Mouse (Mus musculus) limb, embryonic 15.5 days (tissue): ENCODE results near the gene Fat3. TPM values are rescaled to one million over a fixed set of nuclear protein-coding genes. Genes with fewer than 3 reads are reported as not detected.

ENCODE experiments used
- ATAC-seq: fragments of 200-750 bp; cut with Nextera tagmentation; 2 replicates; pipeline ENCODE4 v1.8.0; 2017; ENCODE audit warnings: low read depth, moderate TSS enrichment; ENCODE audit not compliant: insufficient number of reproducible peaks, low FRiP score, low TSS enrichment
- H3K27ac ChIP-seq: fragments of 300-500 bp; sonication (generic); 2 replicates; pipeline ENCODE4 v1.5.1; 2015; ENCODE audit warnings: moderate library complexity, mild to moderate bottlenecking, inconsistent platforms
- H3K27me3 ChIP-seq: fragments of 300-500 bp; sonication (generic); 2 replicates; pipeline ENCODE4 v1.6.1; 2015; ENCODE audit warnings: inconsistent platforms
- H3K36me3 ChIP-seq: fragments of 300-500 bp; sonication (generic); 2 replicates; pipeline ENCODE4 v1.6.1; 2015; ENCODE audit warnings: inconsistent platforms
- H3K4me1 ChIP-seq: fragments of 300-500 bp; sonication (generic); 2 replicates; pipeline ENCODE4 v1.6.1; 2015; ENCODE audit warnings: inconsistent platforms
- H3K4me2 ChIP-seq: fragments of 300-500 bp; sonication (generic); 2 replicates; pipeline ENCODE4 v1.6.1; 2015; ENCODE audit warnings: mild to moderate bottlenecking, inconsistent platforms
- H3K4me3 ChIP-seq: fragments of 300-500 bp; sonication (generic); 2 replicates; pipeline ENCODE4 v1.5.1; 2015; ENCODE audit warnings: mild to moderate bottlenecking, inconsistent platforms
- H3K9ac ChIP-seq: fragments of 300-500 bp; sonication (generic); 2 replicates; pipeline ENCODE4 v1.6.1; 2015; ENCODE audit warnings: inconsistent platforms
- H3K9me3 ChIP-seq: fragments of 300-500 bp; sonication (generic); 2 replicates; pipeline ENCODE4 v1.6.1; 2016; ENCODE audit warnings: inconsistent platforms
- WGBS: fragments of 180-500 bp; shearing (Covaris S2); methylation state at CpG from one replicate; pipeline ENCODE4 v1.1.7; 2015; 5-methylcytosine and 5-hydroxymethylcytosine counted together
- polyA plus RNA-seq: library from polyadenylated mRNA; unstranded; fragments of >200 nt; fragmentation: Nextera tagmentation; extraction: Ambion mirVana; gene quantifications from 2 replicates; pipeline ENCODE4 v1.2.1, GENCODE M21; 2015

Fat3 gene
- polyA plus RNA-seq, 1 experiment from 2014 or later = 2.6 TPM

DNA sequence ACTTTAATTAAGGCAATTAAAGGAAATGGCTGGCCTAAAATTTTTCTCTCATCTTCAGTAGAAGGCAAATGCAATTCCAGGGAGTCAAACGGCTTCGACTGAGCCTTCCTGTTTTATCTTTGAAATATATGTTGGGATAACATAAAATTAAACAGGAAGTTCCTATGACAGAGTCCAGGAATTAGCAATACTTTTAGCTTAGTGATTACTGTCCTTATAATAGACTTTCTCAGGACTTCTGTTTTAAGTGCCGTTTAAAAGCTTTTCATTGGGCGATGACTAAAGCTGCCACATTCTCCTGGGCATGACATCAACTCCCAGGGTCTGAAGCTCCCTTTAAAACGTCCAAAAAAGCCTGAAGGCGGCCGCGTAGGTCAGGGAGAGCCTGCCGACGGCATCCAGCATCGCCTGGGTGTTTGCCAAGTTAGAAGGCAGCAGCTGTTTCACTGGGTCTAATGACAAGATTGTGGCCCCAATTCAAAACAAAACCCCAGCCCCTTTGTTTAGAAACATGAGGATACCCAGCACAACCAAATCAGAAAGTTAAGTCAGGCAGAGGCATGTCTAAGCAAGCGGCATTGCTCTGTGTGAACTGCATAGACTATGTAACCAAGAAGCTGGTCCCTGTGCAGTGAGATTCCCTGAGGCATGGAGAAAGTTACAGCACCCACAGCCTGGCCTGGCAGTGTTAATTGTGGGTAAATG, 524.0 kb downstream of the Fat3 start:
- no peak overlapping the region for H3K4me2 ChIP-seq
- no peaks in the 10 kb centered on the region; the same call in 1 of the 2 replicates for H3K4me1 ChIP-seq
- ATAC-seq = no peak
- H3K4me3 ChIP-seq = no peak overlapping the region
- no peak overlapping the region for H3K9ac ChIP-seq
- H3K27ac ChIP-seq = no peak overlapping the region
- no peaks in the 10 kb centered on the region for H3K27me3 ChIP-seq
- H3K36me3 ChIP-seq = no peaks in the 10 kb centered on the region
- WGBS = 28% methylated on average over 12 of the region's 12 CpGs
- H3K9me3 ChIP-seq = no peaks in the 10 kb centered on the region

- 74% methylated on average over 2 of the region's 2 CpGs for WGBS
- no peaks in the 10 kb centered on the region for H3K27me3 ChIP-seq
- no peak overlapping the region for H3K4me2 ChIP-seq
- no peak for ATAC-seq
- H3K36me3 ChIP-seq = no peaks in the 10 kb centered on the region
- no peak overlapping the region for H3K27ac ChIP-seq
- no peak overlapping the region for H3K4me3 ChIP-seq
- no peaks in the 10 kb centered on the region for H3K9me3 ChIP-seq
- H3K4me1 ChIP-seq = no peaks in the 10 kb centered on the region; the same call in 1 of the 2 replicates
- no peak overlapping the region for H3K9ac ChIP-seq
Observed at GRCm38 (mm10) chr9:15975999-15976398, 525.1 kb downstream of the Fat3 start.

DNA sequence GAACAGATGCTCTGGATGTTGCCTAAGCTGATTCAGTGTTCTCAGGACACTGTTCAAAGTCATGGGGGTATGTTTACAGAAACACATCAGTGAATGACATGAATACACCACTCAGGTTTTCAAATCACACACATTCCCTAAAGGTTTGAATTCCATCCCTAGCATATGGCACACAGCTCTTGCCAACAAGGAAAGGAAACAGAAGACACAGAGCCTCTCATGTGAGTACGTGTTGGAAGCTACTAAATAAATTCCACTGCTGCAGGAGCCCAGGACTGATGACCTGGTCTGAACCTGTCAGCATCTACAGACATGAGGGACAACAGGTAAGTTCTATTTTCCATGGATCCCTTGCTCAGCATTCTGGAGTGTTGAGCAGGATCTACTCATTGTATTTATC, 528.9 kb downstream of the Fat3 start:
- Histone ChIP-seq H3K27me3 (no peaks in the 10 kb centered on the region), H3K9ac (no peak overlapping the region), H3K36me3 (no peaks in the 10 kb centered on the region), H3K27ac (no peak overlapping the region), H3K4me3 (no peak overlapping the region), H3K9me3 (no peaks in the 10 kb centered on the region), H3K4me1 (no peaks in the 10 kb centered on the region; the same call in 1 of the 2 replicates), H3K4me2 (no peak overlapping the region)
- no peak for ATAC-seq
- WGBS = 40% methylated on average over 1 of the region's 1 CpGs

DNA sequence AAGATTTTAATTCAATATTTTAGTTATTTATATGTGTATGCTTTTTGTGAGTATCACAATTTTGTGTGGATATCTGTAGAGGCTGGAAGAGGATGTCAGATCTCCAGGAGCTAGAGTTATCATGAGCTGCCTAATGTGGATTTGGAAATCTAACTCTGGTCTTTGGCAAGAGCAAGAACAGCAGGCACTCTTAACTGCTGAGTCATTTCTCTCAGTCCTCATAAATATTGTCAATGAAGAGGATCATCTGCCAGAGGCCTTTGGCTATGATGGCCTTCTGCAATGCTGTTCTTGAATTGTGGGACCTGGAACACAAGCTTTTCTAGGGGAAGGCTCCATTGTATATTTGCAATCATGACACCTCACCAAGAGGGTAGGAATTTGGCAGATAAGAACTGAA, 529.7 kb downstream of the Fat3 start:
- Histone ChIP-seq H3K9ac (no peak overlapping the region), H3K4me2 (no peak overlapping the region)
- no peak for ATAC-seq

DNA sequence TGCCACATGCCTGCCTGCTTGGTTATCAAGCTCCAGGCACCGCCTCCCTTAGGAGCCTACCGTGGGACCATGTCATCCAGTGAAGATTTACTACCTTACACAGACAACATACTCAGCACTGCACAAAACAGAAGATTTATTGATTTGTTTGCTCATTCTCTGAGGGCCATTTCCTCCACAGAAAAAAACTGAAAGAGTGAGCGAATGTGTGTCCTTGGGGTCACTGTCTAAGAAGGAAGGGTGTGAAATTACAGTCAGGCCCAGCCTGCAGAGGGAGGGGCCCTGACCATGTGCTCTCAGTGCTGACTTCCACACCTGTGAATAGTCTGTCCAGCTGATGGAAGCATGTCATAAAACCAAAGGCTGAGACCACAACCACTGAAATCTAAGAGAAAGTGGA, 536.9 kb downstream of the Fat3 start:
- Histone ChIP-seq H3K36me3 (no peaks in the 10 kb centered on the region), H3K27ac (no peak overlapping the region), H3K4me3 (no peak overlapping the region), H3K9me3 (no peaks in the 10 kb centered on the region), H3K4me1 (no peaks in the 10 kb centered on the region), H3K4me2 (no peak overlapping the region), H3K9ac (no peak overlapping the region), H3K27me3 (no peaks in the 10 kb centered on the region)
- WGBS = 34% methylated on average over 3 of the region's 3 CpGs
- no peak for ATAC-seq

More for the DNA sequence above, 529.7 kb downstream of the Fat3 start:
- H3K4me1 ChIP-seq = no peaks in the 10 kb centered on the region
- H3K27ac ChIP-seq = no peak overlapping the region
- H3K36me3 ChIP-seq = no peaks in the 10 kb centered on the region
- H3K27me3 ChIP-seq = no peaks in the 10 kb centered on the region
- H3K4me3 ChIP-seq = no peak overlapping the region
- H3K9me3 ChIP-seq = no peaks in the 10 kb centered on the region

DNA sequence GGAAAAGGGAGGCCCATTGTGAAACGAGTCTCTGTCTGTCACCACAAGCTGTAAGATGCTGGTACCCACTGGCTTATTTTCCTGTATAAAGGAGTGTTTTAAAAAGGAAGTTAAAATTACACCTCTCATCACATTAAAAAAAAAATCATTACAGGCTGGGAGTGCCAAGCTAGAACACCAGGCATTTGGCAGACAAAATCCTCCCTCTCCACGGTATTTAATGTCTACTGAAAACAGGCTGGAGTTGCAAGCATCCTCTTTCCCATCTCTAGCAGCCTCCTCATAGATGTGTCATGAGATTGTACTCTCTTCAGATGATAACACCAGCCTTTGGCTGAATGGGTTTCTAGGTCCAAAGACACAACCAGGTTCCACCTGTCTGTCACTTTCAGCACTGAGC, 538.2 kb downstream of the Fat3 start:
- H3K4me1 ChIP-seq = no peaks in the 10 kb centered on the region
- no peak for ATAC-seq
- WGBS = 64% methylated on average over 2 of the region's 2 CpGs
- no peak overlapping the region for H3K27ac ChIP-seq
- H3K27me3 ChIP-seq = no peaks in the 10 kb centered on the region
- H3K4me3 ChIP-seq = no peak overlapping the region
- H3K36me3 ChIP-seq = no peaks in the 10 kb centered on the region
- no peak overlapping the region for H3K9ac ChIP-seq
- H3K4me2 ChIP-seq = no peak overlapping the region
- no peaks in the 10 kb centered on the region for H3K9me3 ChIP-seq

GRCm38 (mm10) chr9:15958224-15958787, 542.8 kb downstream of the Fat3 start:
- H3K4me2 ChIP-seq = no peak overlapping the region
- H3K9ac ChIP-seq = no peak overlapping the region
- WGBS = 58% methylated on average over 3 of the region's 3 CpGs
- no peaks in the 10 kb centered on the region for H3K27me3 ChIP-seq
- H3K36me3 ChIP-seq = no peaks in the 10 kb centered on the region
- ATAC-seq = no peak
- H3K9me3 ChIP-seq = no peaks in the 10 kb centered on the region
- no peaks in the 10 kb centered on the region for H3K4me1 ChIP-seq
- H3K27ac ChIP-seq = no peak overlapping the region
- H3K4me3 ChIP-seq = no peak overlapping the region

DNA sequence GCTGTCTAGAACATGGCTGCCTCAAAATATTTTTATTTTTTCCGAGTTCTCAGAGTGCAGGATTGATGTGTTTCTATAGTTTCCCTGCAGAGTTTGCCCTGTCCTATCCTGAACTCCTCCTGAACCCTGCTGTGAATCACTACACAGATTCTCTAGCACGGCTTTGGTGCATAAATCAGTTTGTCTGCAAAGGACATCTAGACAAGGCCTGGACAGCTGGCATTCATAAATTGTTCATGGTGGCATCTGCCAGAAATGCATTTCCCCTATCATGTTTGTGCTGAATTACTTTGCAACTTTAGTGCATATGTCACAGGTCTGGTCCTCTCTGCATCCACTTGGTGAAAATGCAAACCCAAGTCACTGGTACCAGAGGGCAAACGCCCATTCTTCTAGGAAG, 543.3 kb downstream of the Fat3 start:
- Histone ChIP-seq H3K4me2 (no peak overlapping the region), H3K27me3 (no peaks in the 10 kb centered on the region), H3K9ac (no peak overlapping the region), H3K36me3 (no peaks in the 10 kb centered on the region), H3K9me3 (no peaks in the 10 kb centered on the region), H3K4me1 (no peaks in the 10 kb centered on the region), H3K4me3 (no peak overlapping the region), H3K27ac (no peak overlapping the region)
- WGBS = 57% methylated on average over 3 of the region's 3 CpGs
- no peak for ATAC-seq

DNA sequence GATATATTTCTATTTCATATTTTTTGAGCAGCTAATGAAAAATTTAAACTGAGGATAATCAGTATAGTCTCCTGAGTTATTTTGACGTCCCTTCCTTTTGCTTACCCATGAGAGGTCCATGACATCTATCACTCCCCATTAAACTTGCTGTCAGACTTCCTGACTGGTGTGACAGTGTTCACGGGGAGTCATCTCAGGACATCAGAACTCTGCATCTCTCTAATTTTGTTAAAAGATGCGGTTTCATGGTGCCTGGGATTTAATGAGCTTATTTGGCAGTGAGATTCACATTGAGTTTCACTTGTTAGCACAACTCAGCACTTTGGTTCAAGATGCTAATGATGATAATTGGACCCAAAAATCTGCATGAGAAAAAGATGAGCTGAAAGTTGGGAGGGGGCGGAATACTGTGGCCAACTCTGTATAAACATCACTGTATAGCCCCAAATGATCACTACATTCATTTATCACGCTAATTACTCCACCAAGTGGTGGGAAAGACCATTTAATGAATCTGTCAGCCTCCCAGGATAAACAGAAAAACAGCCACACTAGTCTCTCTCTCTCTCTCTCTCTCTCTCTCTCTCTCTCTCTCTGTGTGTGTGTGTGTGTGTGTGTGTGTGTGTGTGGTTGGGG, 545.8 kb downstream of the Fat3 start:
- Histone ChIP-seq H3K27ac (no peak overlapping the region), H3K9me3 (no peaks in the 10 kb centered on the region), H3K4me2 (no peak overlapping the region), H3K27me3 (no peaks in the 10 kb centered on the region), H3K4me3 (no peak overlapping the region), H3K36me3 (no peaks in the 10 kb centered on the region), H3K9ac (no peak overlapping the region), H3K4me1 (no peaks in the 10 kb centered on the region)
- ATAC-seq = no peak
- WGBS = 76% methylated on average over 5 of the region's 5 CpGs

- Histone ChIP-seq H3K4me3 (no peak overlapping the region), H3K4me2 (no peak overlapping the region), H3K36me3 (no peaks in the 10 kb centered on the region), H3K27ac (no peak overlapping the region), H3K4me1 (no peaks in the 10 kb centered on the region), H3K9ac (no peak overlapping the region), H3K9me3 (no peaks in the 10 kb centered on the region), H3K27me3 (no peaks in the 10 kb centered on the region)
- no peak for ATAC-seq
- 77% methylated on average over 1 of the region's 1 CpGs for WGBS
Observed at GRCm38 (mm10) chr9:15954338-15954704, 546.8 kb downstream of the Fat3 start.

- Histone ChIP-seq H3K9me3 (no peaks in the 10 kb centered on the region), H3K27me3 (no peaks in the 10 kb centered on the region), H3K4me1 (no peaks in the 10 kb centered on the region), H3K4me3 (no peak overlapping the region), H3K27ac (no peak overlapping the region), H3K9ac (no peak overlapping the region), H3K36me3 (no peaks in the 10 kb centered on the region), H3K4me2 (no peak overlapping the region)
- WGBS = 62% methylated on average over 6 of the region's 6 CpGs
- no peak for ATAC-seq
Observed at GRCm38 (mm10) chr9:15953585-15954337, 547.3 kb downstream of the Fat3 start.

- Histone ChIP-seq H3K27ac (no peak overlapping the region), H3K4me2 (no peak overlapping the region), H3K4me1 (no peaks in the 10 kb centered on the region), H3K9me3 (no peaks in the 10 kb centered on the region), H3K4me3 (no peak overlapping the region), H3K27me3 (no peaks in the 10 kb centered on the region), H3K9ac (no peak overlapping the region), H3K36me3 (no peaks in the 10 kb centered on the region)
- 67% methylated on average over 4 of the region's 4 CpGs for whole genome bisulfite sequencing
- ATAC-seq = no peak
Observed at GRCm38 (mm10) chr9:15948086-15948485, 553.0 kb downstream of the Fat3 start.
